Mouse (Mus musculus): ENCODE data around the gene Tex46.

DNA sequence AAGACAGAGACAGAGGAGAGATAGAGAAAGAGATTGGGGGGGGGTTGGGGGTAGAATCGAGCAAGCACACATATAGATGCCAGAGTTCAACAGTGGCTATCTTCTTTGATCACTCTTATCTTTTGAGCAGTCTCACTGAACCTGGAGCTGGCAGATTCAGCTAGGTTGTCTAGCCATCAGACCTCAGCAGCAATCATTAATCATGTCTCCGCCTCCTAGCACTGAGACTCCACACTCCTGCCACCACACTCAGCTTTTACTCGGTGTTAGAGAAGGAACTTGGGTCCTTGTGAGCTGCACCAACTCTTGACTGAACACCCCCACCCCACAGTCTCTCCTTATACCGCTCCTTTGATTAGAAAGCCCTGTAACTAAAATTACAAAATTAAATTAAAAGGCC is 18.1 kb upstream of the Tex46 start:
- TF ChIP-seq EP300 (IDR thresholded peaks at IDR 0.05) (no peak), CTCF (IDR thresholded peaks at IDR 0.05) (no peak)
